Mouse (Mus musculus) neural tube, embryonic 12.5 days (tissue): ENCODE measurements around the gene Fcrlb. TPM values are rescaled to one million over a fixed set of nuclear protein-coding genes. Genes with fewer than 3 reads are reported as not detected.

Source experiments
- ATAC-seq: fragments of 200-750 bp; cut with Nextera tagmentation; 2 replicates; pipeline ENCODE4 v1.8.0; 2017; ENCODE audit warnings: low read depth, mild to moderate bottlenecking, moderate TSS enrichment, moderate library complexity; ENCODE audit not compliant: low FRiP score
- H3K27ac ChIP-seq: fragments of 300-500 bp; sonication (generic); 2 replicates; pipeline ENCODE4 v1.5.1; 2016
- H3K27me3 ChIP-seq: fragments of 300-500 bp; sonication (generic); replicated peaks from 2 replicates; pipeline ENCODE4 v1.6.1; 2016; ENCODE audit warnings: mild to moderate bottlenecking
- H3K36me3 ChIP-seq: fragments of 300-500 bp; sonication (generic); 2 replicates; pipeline ENCODE4 v1.6.1; 2016; ENCODE audit warnings: mild to moderate bottlenecking
- H3K4me1 ChIP-seq: fragments of 300-500 bp; sonication (generic); 2 replicates; pipeline ENCODE4 v1.6.1; 2016
- H3K4me2 ChIP-seq: fragments of 300-500 bp; sonication (generic); replicated peaks from 2 replicates; pipeline ENCODE4 v1.6.1; 2016; ENCODE audit warnings: mild to moderate bottlenecking
- H3K4me3 ChIP-seq: fragments of 300-500 bp; sonication (generic); 2 replicates; pipeline ENCODE4 v1.5.1; 2016
- H3K9ac ChIP-seq: fragments of 300-500 bp; sonication (generic); 2 replicates; pipeline ENCODE4 v1.6.1; 2016; ENCODE audit warnings: mild to moderate bottlenecking
- H3K9me3 ChIP-seq: fragments of 300-500 bp; sonication (generic); 2 replicates; pipeline ENCODE4 v1.6.1; 2016; ENCODE audit warnings: mild to moderate bottlenecking
- WGBS: fragments of 180-500 bp; shearing (Covaris S2); methylation state at CpG from one replicate; pipeline ENCODE4 v1.1.7; 2016; 5-methylcytosine and 5-hydroxymethylcytosine counted together
- polyA plus RNA-seq: library from polyadenylated mRNA; unstranded; fragments of >200 nt; fragmentation: Nextera tagmentation; extraction: Ambion mirVana; gene quantifications from 2 replicates; pipeline ENCODE4 v1.2.1, GENCODE M21; 2016

Fcrlb gene
- polyA plus RNA-seq, 1 experiment from 2014 or later, result 0.20 TPM

DNA sequence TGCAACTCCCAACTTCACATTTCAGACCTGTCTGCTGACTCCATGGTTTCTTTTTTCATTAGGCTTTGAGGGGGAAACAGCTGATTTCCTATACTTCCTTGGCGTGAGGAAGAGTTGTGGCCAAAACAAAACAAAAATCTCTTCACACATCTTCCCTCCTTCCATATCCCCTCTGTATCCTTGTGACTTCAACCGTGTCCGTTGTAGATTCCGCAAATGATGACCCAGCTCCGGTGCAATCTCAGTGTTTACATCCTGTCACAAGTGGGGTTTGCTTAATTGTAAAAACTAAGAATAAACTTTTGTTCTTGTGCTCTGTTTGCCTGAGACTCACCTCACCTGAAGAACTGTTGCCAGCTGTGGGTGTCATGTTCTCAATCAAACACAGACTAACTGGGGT, 9.3 kb downstream of the Fcrlb start:
- Histone ChIP-seq H3K36me3 (no peaks in the 10 kb centered on the region), H3K27me3 (peaks cover 31% of the 10 kb centered on the region), H3K27ac (no peak overlapping the region), H3K9ac (no peak overlapping the region), H3K9me3 (no peaks in the 10 kb centered on the region), H3K4me2 (no peak overlapping the region), H3K4me3 (no peak overlapping the region), H3K4me1 (peaks cover 7% of the 10 kb centered on the region)
- ATAC-seq, result no peak
- 82% methylated on average over 5 of the region's 5 CpGs for WGBS

- Histone ChIP-seq H3K27ac (no peak overlapping the region), H3K36me3 (no peaks in the 10 kb centered on the region), H3K9me3 (no peaks in the 10 kb centered on the region), H3K4me2 (peak overlapping the region; percentile 35), H3K9ac (no peak overlapping the region), H3K4me3 (no peak overlapping the region), H3K27me3 (peaks cover 13% of the 10 kb centered on the region), H3K4me1 (no peaks in the 10 kb centered on the region)
- ATAC-seq, result peak; percentile 50; the same call in 1 of the 2 replicates
- WGBS, result 32% methylated on average over 10 of the region's 10 CpGs
Observed at GRCm38 (mm10) chr1:170901536-170902238, 11.1 kb downstream of the Fcrlb start.

DNA sequence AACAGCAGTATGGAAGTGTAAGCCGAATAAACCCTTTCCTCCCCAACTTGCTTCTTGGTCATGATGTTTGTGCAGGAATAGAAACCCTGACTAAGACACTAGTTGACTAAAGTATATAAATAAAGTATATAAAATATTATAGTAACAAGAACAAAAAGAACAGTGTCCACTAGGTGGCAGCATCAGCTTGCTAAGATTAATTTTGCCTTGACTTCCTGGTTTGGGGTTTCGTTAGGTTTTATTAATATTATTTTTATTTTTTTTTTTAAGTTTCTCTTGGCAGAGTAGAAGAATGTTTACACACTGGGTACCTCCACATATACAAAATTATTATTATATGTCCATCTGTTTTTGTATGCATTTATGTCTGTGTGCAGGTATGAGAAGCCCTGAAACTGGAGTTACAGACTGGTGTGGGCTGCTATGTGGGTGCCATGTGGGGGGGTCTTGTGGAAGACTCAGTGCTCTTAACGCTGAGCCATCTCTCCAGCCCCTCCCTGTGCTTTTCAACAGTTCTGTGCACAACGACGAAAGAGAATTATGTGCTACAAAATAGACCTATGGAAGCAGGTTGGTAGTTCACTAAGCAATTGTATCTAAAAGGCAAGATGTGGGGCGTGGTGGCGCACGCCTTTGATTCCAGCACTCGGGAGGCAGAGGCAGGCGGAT, 11.8 kb downstream of the Fcrlb start:
- no peaks in the 10 kb centered on the region for H3K4me1 ChIP-seq
- no peak overlapping the region for H3K4me3 ChIP-seq
- no peaks in the 10 kb centered on the region for H3K36me3 ChIP-seq
- 38% methylated on average over 10 of the region's 10 CpGs for WGBS
- peaks cover 6% of the 10 kb centered on the region for H3K27me3 ChIP-seq
- H3K4me2 ChIP-seq, result peak overlapping the region; percentile 26; the same call in 1 of the 2 replicates
- ATAC-seq, result no peak; the same call in 1 of the 2 replicates
- H3K27ac ChIP-seq, result no peak overlapping the region
- H3K9ac ChIP-seq, result no peak overlapping the region
- no peaks in the 10 kb centered on the region for H3K9me3 ChIP-seq

DNA sequence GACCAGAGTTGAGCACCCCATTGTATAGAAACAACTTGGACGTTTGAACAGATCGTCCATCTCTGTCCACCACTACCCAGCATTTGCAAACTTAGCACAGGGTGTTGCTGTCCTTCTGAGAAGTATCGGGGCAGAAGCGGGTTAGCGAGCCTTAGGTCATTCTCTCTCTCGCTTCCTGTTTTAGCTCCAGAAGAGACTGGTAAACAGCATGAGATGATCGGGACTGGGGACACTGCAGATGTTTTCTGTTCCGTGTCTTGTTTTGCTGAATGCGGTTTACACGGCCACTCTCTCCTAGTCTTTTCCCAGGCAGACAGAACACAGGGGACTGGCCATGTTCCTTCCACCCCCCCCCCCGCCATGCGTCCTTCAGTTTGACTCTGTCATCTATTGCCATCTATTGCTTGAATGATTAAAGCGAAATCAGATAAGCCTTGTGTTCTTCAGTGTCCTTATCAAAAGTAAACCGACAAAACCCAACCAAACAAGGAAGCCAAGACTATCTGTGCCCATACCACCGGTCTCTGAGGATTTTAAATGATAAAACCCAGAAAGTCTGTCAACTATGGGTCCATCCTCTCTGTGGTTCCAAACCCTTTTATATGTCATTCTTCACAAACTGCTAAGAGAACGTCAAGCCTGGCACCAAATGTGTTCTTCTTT, 14.2 kb downstream of the Fcrlb start:
- Histone ChIP-seq H3K4me1 (no peaks in the 10 kb centered on the region), H3K9me3 (no peaks in the 10 kb centered on the region), H3K4me3 (no peak overlapping the region), H3K27me3 (no peaks in the 10 kb centered on the region; the same call in 1 of the 2 replicates), H3K27ac (no peak overlapping the region), H3K9ac (no peak overlapping the region), H3K4me2 (no peak overlapping the region), H3K36me3 (no peaks in the 10 kb centered on the region)
- ATAC-seq, result no peak
- 76% methylated on average over 16 of the region's 16 CpGs for WGBS

DNA sequence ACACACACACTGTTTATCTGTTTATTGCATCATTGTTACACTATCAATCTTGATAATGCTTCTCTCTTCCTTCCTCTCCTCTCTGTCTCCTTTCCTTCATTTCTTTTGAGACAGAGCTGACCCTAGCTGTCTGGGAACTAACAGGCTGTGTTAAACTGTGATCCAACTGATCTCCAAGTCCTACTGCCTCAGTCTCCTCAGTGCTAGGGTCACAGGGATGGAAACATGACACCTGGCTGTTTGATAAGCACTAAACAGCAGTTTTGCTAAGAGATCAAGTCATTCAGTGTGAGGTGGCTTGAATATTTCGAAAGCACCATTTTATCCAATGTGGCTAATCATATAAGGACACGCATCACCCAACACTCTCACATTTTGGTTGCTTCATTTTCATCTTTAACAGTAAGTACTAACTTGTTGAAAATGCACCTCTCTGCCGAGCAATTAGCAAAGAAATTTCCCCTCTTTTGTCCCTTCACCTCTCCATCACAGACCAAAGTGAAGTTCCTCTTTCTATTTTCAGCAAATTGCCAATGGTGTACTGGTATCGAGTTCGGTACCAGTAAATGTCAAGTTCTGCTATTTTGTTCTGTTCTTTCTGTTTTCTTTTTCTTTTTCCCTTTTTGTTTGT, 16.0 kb downstream of the Fcrlb start:
- 87% methylated on average over 5 of the region's 5 CpGs for WGBS
- no peak for ATAC-seq
- H3K9me3 ChIP-seq, result no peaks in the 10 kb centered on the region
- H3K4me1 ChIP-seq, result no peaks in the 10 kb centered on the region
- no peaks in the 10 kb centered on the region for H3K27me3 ChIP-seq
- H3K4me2 ChIP-seq, result no peak overlapping the region
- H3K4me3 ChIP-seq, result no peak overlapping the region
- no peak overlapping the region for H3K9ac ChIP-seq
- no peak overlapping the region for H3K27ac ChIP-seq
- H3K36me3 ChIP-seq, result no peaks in the 10 kb centered on the region

GRCm38 (mm10) chr1:170894603-170895602, 17.8 kb downstream of the Fcrlb start:
- no peaks in the 10 kb centered on the region for H3K36me3 ChIP-seq
- H3K9me3 ChIP-seq, result no peaks in the 10 kb centered on the region
- no peak overlapping the region for H3K9ac ChIP-seq
- no peaks in the 10 kb centered on the region for H3K27me3 ChIP-seq
- ATAC-seq, result no peak
- H3K4me1 ChIP-seq, result no peaks in the 10 kb centered on the region
- 69% methylated on average over 9 of the region's 9 CpGs for WGBS
- no peak overlapping the region for H3K4me3 ChIP-seq
- no peak overlapping the region for H3K27ac ChIP-seq
- H3K4me2 ChIP-seq, result no peak overlapping the region

GRCm38 (mm10) chr1:170892279-170892678, 20.5 kb downstream of the Fcrlb start:
- H3K27ac ChIP-seq, result no peak overlapping the region
- H3K9ac ChIP-seq, result no peak overlapping the region
- no peak for ATAC-seq
- no peaks in the 10 kb centered on the region for H3K4me1 ChIP-seq
- WGBS, result 45% methylated on average over 1 of the region's 1 CpGs
- no peak overlapping the region for H3K4me2 ChIP-seq
- no peaks in the 10 kb centered on the region for H3K36me3 ChIP-seq
- H3K9me3 ChIP-seq, result no peaks in the 10 kb centered on the region
- H3K4me3 ChIP-seq, result no peak overlapping the region
- H3K27me3 ChIP-seq, result no peaks in the 10 kb centered on the region

DNA sequence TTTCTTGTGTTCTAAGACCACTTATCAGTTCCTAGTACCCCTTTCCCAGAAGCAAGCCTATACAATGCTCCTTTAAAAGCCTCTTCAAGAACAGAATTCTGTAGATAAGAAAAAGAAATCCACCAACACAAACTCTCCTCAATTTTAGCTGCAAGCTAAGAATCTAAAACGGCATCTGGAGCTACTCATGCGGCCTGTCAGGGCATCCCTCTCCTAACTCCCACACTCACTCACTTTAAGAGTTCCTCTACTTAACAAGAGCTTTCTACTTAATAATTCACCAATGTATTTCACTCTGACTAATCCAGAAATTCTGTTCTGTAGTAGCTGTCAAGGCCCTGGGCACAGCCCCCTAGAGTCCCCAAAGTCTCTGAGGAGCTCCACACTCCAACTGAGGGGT, 21.1 kb downstream of the Fcrlb start:
- Histone ChIP-seq H3K9me3 (no peaks in the 10 kb centered on the region), H3K9ac (no peak overlapping the region), H3K4me1 (no peaks in the 10 kb centered on the region), H3K4me2 (no peak overlapping the region), H3K36me3 (no peaks in the 10 kb centered on the region), H3K27me3 (no peaks in the 10 kb centered on the region), H3K27ac (no peak overlapping the region), H3K4me3 (no peak overlapping the region)
- no peak for ATAC-seq
- WGBS, result 82% methylated on average over 2 of the region's 2 CpGs

GRCm38 (mm10) chr1:170889310-170889709, 23.4 kb downstream of the Fcrlb start:
- no peak overlapping the region for H3K9ac ChIP-seq
- WGBS, result 72% methylated on average over 4 of the region's 4 CpGs
- peaks cover 4% of the 10 kb centered on the region for H3K4me1 ChIP-seq
- no peak overlapping the region for H3K27ac ChIP-seq
- ATAC-seq, result no peak
- no peaks in the 10 kb centered on the region for H3K9me3 ChIP-seq
- H3K4me2 ChIP-seq, result no peak overlapping the region
- H3K4me3 ChIP-seq, result no peak overlapping the region
- H3K36me3 ChIP-seq, result no peaks in the 10 kb centered on the region
- no peaks in the 10 kb centered on the region for H3K27me3 ChIP-seq

- Histone ChIP-seq H3K4me3 (no peak overlapping the region), H3K4me1 (peaks cover 6% of the 10 kb centered on the region), H3K27me3 (no peaks in the 10 kb centered on the region), H3K27ac (no peak overlapping the region), H3K9ac (no peak overlapping the region), H3K36me3 (peaks cover 5% of the 10 kb centered on the region; the same call in 1 of the 2 replicates), H3K4me2 (no peak overlapping the region), H3K9me3 (no peaks in the 10 kb centered on the region)
- no peak for ATAC-seq
- 50% methylated on average over 6 of the region's 6 CpGs for WGBS
Observed at GRCm38 (mm10) chr1:170886044-170886458, 26.7 kb downstream of the Fcrlb start.

GRCm38 (mm10) chr1:170884978-170885561, 27.7 kb downstream of the Fcrlb start, which contains the start of the genes Gm26620 and Dusp12:
Gm26620 (plus strand) TSS chr1:170885065.
Dusp12 (minus strand) TSS chr1:170885540.
- no peaks in the 10 kb centered on the region for H3K9me3 ChIP-seq
- H3K4me3 ChIP-seq, result peak within 1 kb of the TSS; percentile 73
- H3K4me2 ChIP-seq, result peak within 1 kb of the TSS; percentile 72
- peak; percentile 94 for ATAC-seq
- H3K4me1 ChIP-seq, result peaks cover 6% of the 10 kb centered on the region
- 0% methylated on average over 46 of the region's 46 CpGs for WGBS
- peak within 1 kb of the TSS; percentile 71 for H3K9ac ChIP-seq
- H3K27ac ChIP-seq, result 0 out of 2 replicates have a peak within 1 kb of the TSS, but pooled peaks have one; percentile 17
- no peaks in the 10 kb centered on the region for H3K27me3 ChIP-seq
- peaks cover 12% of the 10 kb centered on the region; the same call in 1 of the 2 replicates for H3K36me3 ChIP-seq
